Mouse (Mus musculus) cerebellum, adult 2 months (tissue): Measurements from ENCODE around the gene H2-Ab1.
"Not testable (repeated sequence)": the region's sequence is repeated elsewhere in the genome, so short reads cannot be mapped to it uniquely, and the experiment has no call there.

Experiments used
- CTCF ChIP-seq: fragments of 200-500 bp; IDR thresholded peaks from 2 replicates; pipeline ENCODE4 v1.5.1; 2011; ENCODE audit warnings: low read depth, mild to moderate bottlenecking, control low read depth, low read length, moderate library complexity, borderline replicate concordance; ENCODE audit not compliant: insufficient read depth
- POLR2A ChIP-seq: fragments of 200-500 bp; IDR thresholded peaks from 2 replicates; pipeline ENCODE4 v1.6.1; 2011; ENCODE audit warnings: low read length, control low read depth, borderline replicate concordance; ENCODE audit not compliant: insufficient read depth

DNA sequence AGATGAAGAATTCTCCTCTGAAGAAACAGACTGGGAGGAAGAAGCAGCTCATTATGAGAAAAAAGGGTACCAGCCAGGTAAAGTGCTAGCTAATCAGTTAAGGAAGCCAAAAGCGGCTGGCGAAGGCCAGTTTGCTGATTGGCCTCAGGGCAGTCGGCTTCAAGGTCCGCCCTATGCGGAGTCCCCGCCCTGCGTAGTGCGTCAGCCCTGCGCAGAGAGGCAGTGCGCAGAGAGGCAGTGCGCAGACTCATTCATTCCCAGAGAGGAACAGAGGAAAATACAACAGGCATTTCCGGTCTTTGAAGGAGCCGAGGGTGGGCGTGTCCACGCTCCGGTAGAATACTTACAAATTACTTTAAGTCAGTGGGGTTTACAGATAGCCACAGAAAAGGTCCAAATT is 37.1 kb upstream of the H2-Ab1 start:
- TF ChIP-seq CTCF, POLR2A: not testable (repeated sequence)
